Mouse (Mus musculus): ENCODE measurements around the gene Myl6.

DNA sequence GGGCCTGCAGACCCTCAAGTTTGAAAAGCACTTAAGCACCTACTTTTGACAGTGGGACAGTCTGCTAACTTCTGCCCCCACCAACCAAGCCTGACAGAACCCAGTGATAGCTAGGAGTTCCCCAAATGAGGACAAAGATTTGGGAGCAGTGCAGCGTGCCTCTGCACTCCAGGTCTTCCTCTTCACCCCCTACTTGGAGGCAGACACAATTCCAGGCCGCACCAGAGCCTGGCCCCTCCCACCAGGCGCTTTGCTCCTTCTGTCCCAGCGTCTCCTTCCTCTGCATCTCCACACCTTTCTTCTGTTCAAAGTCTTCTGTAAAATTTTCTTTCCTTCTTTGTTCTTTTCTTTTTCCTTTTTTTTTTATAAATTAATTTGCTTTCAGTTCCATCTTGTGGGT is 4.2 kb downstream of the Myl6 start:
- TF ChIP-seq CTCF (IDR thresholded peaks at IDR 0.05; ENCODE audit: low read depth) = no peak
- no peak for TF ChIP-seq EP300 (IDR thresholded peaks at IDR 0.05; ENCODE audit: low read depth)

Measured in liver, postnatal 0 days (tissue).